Mouse (Mus musculus): ENCODE data around the gene Raf1. TPM values are rescaled to one million over a fixed set of nuclear protein-coding genes. Genes with fewer than 3 reads are reported as not detected.

Gene Raf1
- total RNA-seq, 2 experiments from 2014 or later = 128 to 142 TPM

Other genes with a start within 250 kb of the Raf1 start
- 10 to 100 TPM; 10.1 to 11.3 TPM for gene Tsen2, start 132.0 kb downstream of the Raf1 start, total RNA-seq (2021)
- under 1 TPM in 1 of 2 experiments, not detected in 1; 0.17 TPM for gene Mkrn2os, start 84.1 kb downstream of the Raf1 start, total RNA-seq (2021)
- 10 to 100 TPM; 26.1 to 26.8 TPM for gene Mkrn2, start 74.7 kb downstream of the Raf1 start, total RNA-seq (2021)
- under 1 TPM in 1 of 2 experiments, not detected in 1; 0.54 TPM for gene Tmem40, start 85.8 kb upstream of the Raf1 start, total RNA-seq (2021)
- 10 to 100 TPM; 74.1 to 74.2 TPM for gene Cand2, start 97.9 kb upstream of the Raf1 start, total RNA-seq (2021)
- 1,000 to 10,000 TPM; 1,006 to 1,007 TPM for gene Rpl32, start 132.1 kb upstream of the Raf1 start, total RNA-seq (2021)
- gene Efcab12, start 161.8 kb upstream of the Raf1 start, total RNA-seq (2021) = under 1 TPM; 0.88 to 0.90 TPM
- gene Mbd4, start 176.7 kb upstream of the Raf1 start, total RNA-seq (2021) = 1 to 10 TPM; 3.4 to 3.8 TPM
- gene Ift122, start 176.8 kb upstream of the Raf1 start, total RNA-seq (2021) = 10 to 100 TPM; 16.3 to 17.6 TPM

All from heart, postnatal 4 days (tissue).